Mouse (Mus musculus) stomach, embryonic 15.5 days (tissue): Measurements from ENCODE around the gene Mark4. TPM values are rescaled to one million over a fixed set of nuclear protein-coding genes. Genes with fewer than 3 reads are reported as not detected.

Experiments used
- ATAC-seq: fragments of 200-750 bp; cut with Nextera tagmentation; 2 replicates; pipeline ENCODE4 v1.8.0; 2017; ENCODE audit warnings: low read depth, moderate number of reproducible peaks, moderate TSS enrichment; ENCODE audit not compliant: insufficient read depth, low FRiP score
- H3K27ac ChIP-seq: fragments of 300-500 bp; sonication (generic); 2 replicates; pipeline ENCODE4 v1.5.1; 2015; ENCODE audit warnings: mild to moderate bottlenecking, inconsistent platforms
- H3K27me3 ChIP-seq: fragments of 300-500 bp; sonication (generic); replicated peaks from 2 replicates; pipeline ENCODE4 v1.6.1; 2015; ENCODE audit warnings: inconsistent platforms
- H3K36me3 ChIP-seq: fragments of 300-500 bp; sonication (generic); 2 replicates; pipeline ENCODE4 v1.6.1; 2015; ENCODE audit warnings: inconsistent platforms
- H3K4me1 ChIP-seq: fragments of 300-500 bp; sonication (generic); 2 replicates; pipeline ENCODE4 v1.6.1; 2015; ENCODE audit warnings: inconsistent platforms
- H3K4me2 ChIP-seq: fragments of 300-500 bp; sonication (generic); 2 replicates; pipeline ENCODE4 v1.6.1; 2015; ENCODE audit warnings: mild to moderate bottlenecking, inconsistent platforms
- H3K4me3 ChIP-seq: fragments of 300-500 bp; sonication (generic); replicated peaks from 2 replicates; pipeline ENCODE4 v1.5.1; 2015; ENCODE audit warnings: inconsistent platforms
- H3K9ac ChIP-seq: fragments of 300-500 bp; sonication (generic); 2 replicates; pipeline ENCODE4 v1.6.1; 2015; ENCODE audit warnings: inconsistent platforms
- H3K9me3 ChIP-seq: fragments of 300-500 bp; sonication (generic); 2 replicates; pipeline ENCODE4 v1.6.1; 2016; ENCODE audit warnings: inconsistent platforms
- WGBS: fragments of 180-500 bp; shearing (Covaris S2); methylation state at CpG from one replicate; pipeline ENCODE4 v1.1.7; 2015; 5-methylcytosine and 5-hydroxymethylcytosine counted together
- microRNA counts: library from miRNA; unstranded; fragments of <30 nt; microRNA quantifications from one replicate; lab custom pipeline; 2016
- microRNA-seq: library from miRNA; unstranded; fragments of <30 nt; microRNA quantifications from one replicate; pipeline ENCODE4, GENCODE M21; 2016
- polyA plus RNA-seq: library from polyadenylated mRNA; unstranded; fragments of >200 nt; fragmentation: Nextera tagmentation; extraction: Ambion mirVana; gene quantifications from 2 replicates; pipeline ENCODE4 v1.2.1, GENCODE M21; 2015

The Mark4 gene
- polyA plus RNA-seq, 1 experiment from 2014 or later: 7.8 TPM

- Histone ChIP-seq H3K4me2 (no peak overlapping the region), H3K4me3 (no peak overlapping the region), H3K27ac (no peak overlapping the region), H3K9me3 (no peaks in the 10 kb centered on the region), H3K4me1 (peaks cover 7% of the 10 kb centered on the region), H3K36me3 (no peaks in the 10 kb centered on the region), H3K9ac (no peak overlapping the region), H3K27me3 (no peaks in the 10 kb centered on the region)
- WGBS: 60% methylated on average over 8 of the region's 8 CpGs
- no peak for ATAC-seq
These were observed 80.6 kb downstream of the Mark4 start for GRCm38 (mm10) chr7:19378049-19378448.

GRCm38 (mm10) chr7:19376019-19376418, 82.6 kb downstream of the Mark4 start:
- H3K27me3 ChIP-seq: no peaks in the 10 kb centered on the region
- no peaks in the 10 kb centered on the region for H3K9me3 ChIP-seq
- H3K36me3 ChIP-seq: no peaks in the 10 kb centered on the region
- no peak for ATAC-seq
- no peak overlapping the region for H3K27ac ChIP-seq
- H3K4me3 ChIP-seq: no peak overlapping the region
- no peak overlapping the region for H3K4me2 ChIP-seq
- H3K9ac ChIP-seq: no peak overlapping the region
- 82% methylated on average over 4 of the region's 4 CpGs for WGBS
- H3K4me1 ChIP-seq: no peaks in the 10 kb centered on the region

- peaks cover 1% of the 10 kb centered on the region; the same call in 1 of the 2 replicates for H3K4me1 ChIP-seq
- H3K9ac ChIP-seq: no peak overlapping the region
- H3K27me3 ChIP-seq: no peaks in the 10 kb centered on the region
- WGBS: 76% methylated on average over 18 of the region's 18 CpGs
- no peak overlapping the region for H3K27ac ChIP-seq
- H3K4me2 ChIP-seq: no peak overlapping the region
- no peaks in the 10 kb centered on the region for H3K9me3 ChIP-seq
- ATAC-seq: no peak
- no peaks in the 10 kb centered on the region for H3K36me3 ChIP-seq
- no peak overlapping the region for H3K4me3 ChIP-seq
These were observed 83.3 kb downstream of the Mark4 start for GRCm38 (mm10) chr7:19375368-19375767.

MicroRNA genes within 50 kb of the gene (microRNA counts, 519-probe panel; counts per million panel counts)
- microRNA mmu-miR-343 (lab: Ali Mortazavi, UCI): not detected

Small RNAs within 50 kb of the gene (microRNA-seq; reads per million reads assigned to microRNA genes)
- gene Mir343: not detected

Other genes starting within 250 kb of the Mark4 start
- gene Gpr4, start 246.3 kb downstream of the Mark4 start, polyA plus RNA-seq: 1.5 and 1.6 TPM in 2 replicates
- gene Opa3, start 230.5 kb downstream of the Mark4 start, polyA plus RNA-seq: 32.3 and 34.5 TPM in 2 replicates
- 106 and 111 TPM in 2 replicates for gene Vasp, start 187.0 kb downstream of the Mark4 start, polyA plus RNA-seq
- 0.21 and 0.33 TPM in 2 replicates for gene Ppm1n, start 178.8 kb downstream of the Mark4 start, polyA plus RNA-seq
- 10.6 and 13.9 TPM in 2 replicates for gene Rtn2, start 176.2 kb downstream of the Mark4 start, polyA plus RNA-seq
- 0.12 and 0.17 TPM in 2 replicates for gene Fosb, start 148.8 kb downstream of the Mark4 start, polyA plus RNA-seq
- gene Ercc1, start 114.0 kb downstream of the Mark4 start, polyA plus RNA-seq: 63.7 and 66.5 TPM in 2 replicates
- 24.9 and 26.1 TPM in 2 replicates for gene Cd3eap, start 99.3 kb downstream of the Mark4 start, polyA plus RNA-seq
- gene Ppp1r13l, start 99.1 kb downstream of the Mark4 start, polyA plus RNA-seq: 7.8 and 8.9 TPM in 2 replicates
- gene Ercc2, start 76.8 kb downstream of the Mark4 start, polyA plus RNA-seq: 13.5 and 14.8 TPM in 2 replicates
- 9.7 and 10.4 TPM in 2 replicates for gene Klc3, start 54.7 kb downstream of the Mark4 start, polyA plus RNA-seq
- gene Ckm, start 54.0 kb downstream of the Mark4 start, polyA plus RNA-seq: 17.4 and 19.1 TPM in 2 replicates
- gene Exoc3l2, start 4.5 kb upstream of the Mark4 start, polyA plus RNA-seq: 0.94 and 1.3 TPM in 2 replicates
- gene Bloc1s3, start 49.5 kb upstream of the Mark4 start, polyA plus RNA-seq: 2.2 and 2.4 TPM in 2 replicates
- 103 and 105 TPM in 2 replicates for gene Trappc6a, start 49.6 kb upstream of the Mark4 start, polyA plus RNA-seq
- 0.30 and 0.83 TPM in 2 replicates for gene Nkpd1, start 59.0 kb upstream of the Mark4 start, polyA plus RNA-seq
- 25.3 and 28.2 TPM in 2 replicates for gene Ppp1r37, start 104.3 kb upstream of the Mark4 start, polyA plus RNA-seq
- 1.7 and 2.6 TPM in 2 replicates for gene Zfp296, start 118.5 kb upstream of the Mark4 start, polyA plus RNA-seq
- gene Gemin7, start 118.8 kb upstream of the Mark4 start, polyA plus RNA-seq: 143 and 157 TPM in 2 replicates
- 44.8 and 48.3 TPM in 2 replicates for gene Clasrp, start 145.7 kb upstream of the Mark4 start, polyA plus RNA-seq
- gene Relb, start 170.6 kb upstream of the Mark4 start, polyA plus RNA-seq: 9.0 and 10.1 TPM in 2 replicates
- gene Clptm1, start 206.2 kb upstream of the Mark4 start, polyA plus RNA-seq: 79.7 and 85.8 TPM in 2 replicates
- 47.3 and 98.1 TPM in 2 replicates for gene Apoc2, start 219.1 kb upstream of the Mark4 start, polyA plus RNA-seq
- gene Gm44805, start 222.6 kb upstream of the Mark4 start, polyA plus RNA-seq: 3.1 TPM in 1 of 2 replicates, not detected in the other
- gene Apoc4, start 222.7 kb upstream of the Mark4 start, polyA plus RNA-seq: 8.0 and 23.5 TPM in 2 replicates
- gene Apoc1, start 233.8 kb upstream of the Mark4 start, polyA plus RNA-seq: 36.2 and 52.7 TPM in 2 replicates
- 363 and 515 TPM in 2 replicates for gene Apoe, start 240.4 kb upstream of the Mark4 start, polyA plus RNA-seq